Mouse (Mus musculus): Measurements from ENCODE around the gene Gfod1. TPM values are rescaled to one million over a fixed set of nuclear protein-coding genes. Genes with fewer than 3 reads are reported as not detected.

Gene Gfod1
- total RNA-seq, 2 experiments from 2014 or later = 93.6 to 119 TPM

GRCm38 (mm10) chr13:43302239-43302638 lies 1.7 kb downstream of the Gfod1 start:
- peak in 1 of 2 experiments; percentile 49 for DNase-seq (ENCODE audit: low spot score in 2 of 2)
- intact Hi-C loops (cut with DNase I) = loop anchor here (2.0 to 10.0 kb wide), 3 partner anchors 39 to 233 kb away; no protein-coding TSS in a partner anchor

DNA sequence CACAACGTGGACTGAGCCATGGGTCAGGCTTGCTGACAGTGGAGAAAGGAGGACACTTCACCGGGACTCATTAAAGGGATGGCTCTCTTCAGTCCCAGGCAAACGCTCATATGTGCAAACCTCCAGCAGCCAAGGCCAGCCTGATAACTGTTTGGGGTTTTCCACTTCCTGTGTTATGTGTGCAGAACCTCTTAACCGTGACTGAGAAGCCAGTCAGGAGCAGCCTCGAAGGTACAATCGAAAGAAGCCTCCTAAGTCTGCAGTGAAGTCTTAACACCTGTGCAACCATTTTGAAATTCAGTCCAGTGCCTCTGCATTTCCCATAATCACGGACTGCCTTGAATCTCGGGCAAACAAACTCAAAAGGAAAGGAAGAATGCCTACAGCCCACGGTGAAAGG lies 3.1 kb downstream of the Gfod1 start:
- DNase-seq (ENCODE audit: low spot score in 2 of 2) = peak in 1 of 2 experiments; percentile 10
- intact Hi-C loops (cut with DNase I) = loop anchor here (5.0 to 10.0 kb wide), 2 partner anchors 99 to 234 kb away; no protein-coding TSS in a partner anchor

DNA sequence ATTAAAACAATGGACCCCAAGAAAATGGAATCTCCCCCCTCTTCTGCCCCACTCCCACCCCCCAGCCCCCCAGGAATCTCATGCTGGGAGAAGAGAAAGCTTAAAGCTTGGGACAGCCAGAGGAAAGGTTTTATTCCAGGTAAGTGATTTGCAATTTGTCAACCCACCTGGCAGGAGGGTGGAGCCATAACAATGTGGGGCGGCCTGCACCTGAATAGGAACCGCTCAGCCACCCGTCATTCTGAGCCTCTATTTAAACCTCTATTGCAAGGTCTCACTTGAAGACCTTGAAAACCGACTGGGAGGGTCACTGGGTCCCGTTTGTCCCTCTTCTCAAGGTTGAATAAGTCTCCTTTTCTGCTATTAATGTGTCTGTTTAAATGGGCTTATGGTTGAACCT lies 3.6 kb downstream of the Gfod1 start:
- peak in 1 of 2 experiments; percentile 7 for DNase-seq (ENCODE audit: low spot score in 2 of 2)
- intact Hi-C loops (cut with DNase I) = loop anchor here (5.0 to 10.0 kb wide), 2 partner anchors 98 to 234 kb away; no protein-coding TSS in a partner anchor

GRCm38 (mm10) chr13:43299171-43299570 lies 4.8 kb downstream of the Gfod1 start:
- intact Hi-C loops (cut with DNase I) = no loop called here
- DNase-seq (ENCODE audit: low spot score in 2 of 2) = no peak

DNA sequence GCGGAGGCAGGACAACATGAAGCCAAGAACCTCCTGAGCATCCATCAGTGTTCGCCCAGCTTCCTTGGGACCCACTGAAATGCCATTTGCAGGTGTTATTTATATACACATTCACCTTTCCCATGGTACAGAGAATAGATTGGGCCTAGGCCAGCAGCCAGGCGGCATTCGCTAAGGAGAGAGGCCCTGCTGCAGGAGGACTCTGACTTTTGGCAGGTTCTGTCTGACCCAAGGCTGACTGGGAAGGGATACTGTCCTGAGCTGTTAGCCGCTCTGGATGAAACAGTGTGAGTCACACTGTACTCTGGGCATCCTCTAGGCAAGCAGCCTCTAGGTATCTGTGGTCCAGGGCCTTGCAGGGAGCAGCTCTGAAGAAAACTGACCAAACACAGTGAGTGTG lies 6.4 kb downstream of the Gfod1 start:
- no peak for DNase-seq (ENCODE audit: low spot score in 2 of 2)
- intact Hi-C loops (cut with DNase I) = no loop called here

GRCm38 (mm10) chr13:43296140-43296805 lies 7.7 kb downstream of the Gfod1 start:
- no peak for DNase-seq (ENCODE audit: low spot score in 2 of 2)
- intact Hi-C loops (cut with DNase I) = no loop called here

DNA sequence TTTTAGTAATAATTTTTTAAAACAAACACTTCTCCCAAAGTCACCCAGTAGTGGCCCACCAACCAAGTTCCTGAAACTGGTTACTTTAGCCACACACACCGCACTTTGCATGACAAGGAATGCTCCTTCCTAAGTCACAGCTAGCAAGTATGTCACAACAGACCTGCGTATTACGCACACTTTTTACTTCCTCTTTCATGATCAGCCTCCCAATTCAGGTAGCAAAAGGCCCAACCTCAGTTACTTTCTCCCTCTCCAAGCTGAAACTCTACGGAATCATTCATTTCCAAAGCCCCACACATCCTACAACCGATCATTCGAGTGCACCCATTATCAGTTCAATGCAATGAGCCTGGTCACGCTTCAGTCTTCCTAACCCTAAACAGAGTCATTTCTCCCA lies 8.3 kb downstream of the Gfod1 start:
- intact Hi-C loops (cut with DNase I) = no loop called here
- DNase-seq (ENCODE audit: low spot score in 2 of 2) = no peak

DNA sequence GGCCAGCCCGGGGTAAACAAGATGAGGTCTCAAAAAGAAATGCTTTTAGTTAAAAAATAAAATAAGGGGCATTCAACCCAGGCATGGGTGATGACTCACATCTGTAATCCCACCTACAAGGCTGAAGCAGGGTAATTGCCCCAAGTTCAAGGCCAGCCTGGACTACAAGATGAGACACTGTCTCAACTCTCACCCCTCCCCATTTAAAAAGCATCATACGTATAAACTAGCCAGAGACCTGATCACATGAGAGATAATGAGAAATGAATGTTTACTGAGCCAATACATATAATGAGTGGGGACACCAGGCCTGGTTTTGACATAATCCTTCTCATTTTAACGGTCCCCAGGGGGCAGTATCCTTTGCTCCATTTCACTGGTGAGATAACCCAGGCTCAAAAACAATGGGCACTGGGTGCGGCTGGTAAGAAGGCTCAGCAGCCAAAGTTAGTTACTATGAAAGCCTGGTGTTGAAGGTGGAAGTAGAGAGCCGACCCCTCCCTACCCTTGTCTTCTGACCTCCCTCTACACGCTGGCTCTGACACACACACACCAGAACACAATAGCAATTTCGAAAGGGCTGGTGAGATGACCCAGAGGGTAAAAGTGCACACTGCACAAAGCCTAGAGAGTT lies 8.9 kb downstream of the Gfod1 start:
- DNase-seq (ENCODE audit: low spot score in 2 of 2) = no peak
- intact Hi-C loops (cut with DNase I) = no loop called here

GRCm38 (mm10) chr13:43292892-43293291 lies 11.1 kb downstream of the Gfod1 start:
- intact Hi-C loops (cut with DNase I) = no loop called here
- no peak for DNase-seq (ENCODE audit: low spot score in 2 of 2)

DNA sequence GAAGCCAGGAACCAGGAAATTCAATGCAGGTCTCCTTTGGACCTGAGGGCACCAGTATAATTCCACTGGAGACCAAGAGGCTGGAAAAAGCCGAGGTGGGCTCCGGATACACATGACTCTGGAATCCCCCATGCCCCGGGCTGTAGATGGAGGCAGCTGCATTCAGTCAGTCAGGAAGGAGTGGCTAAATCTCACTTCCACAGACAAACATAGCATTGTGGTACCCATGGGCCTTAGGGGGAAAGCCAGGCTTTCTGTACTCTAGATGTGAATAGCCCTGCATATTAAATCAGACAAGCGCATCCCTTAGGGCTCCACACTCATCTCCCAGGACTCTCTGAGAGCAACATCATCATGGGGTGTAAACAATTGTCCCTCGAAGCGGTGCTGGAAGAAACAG lies 14.9 kb downstream of the Gfod1 start:
- no peak for DNase-seq (ENCODE audit: low spot score in 2 of 2)
- intact Hi-C loops (cut with DNase I) = no loop called here

GRCm38 (mm10) chr13:43288444-43288843 lies 15.5 kb downstream of the Gfod1 start:
- intact Hi-C loops (cut with DNase I) = no loop called here
- DNase-seq (ENCODE audit: low spot score in 2 of 2) = no peak

- intact Hi-C loops (cut with DNase I) = no loop called here
- no peak for DNase-seq (ENCODE audit: low spot score in 2 of 2)
Observed at GRCm38 (mm10) chr13:43288026-43288425, 15.9 kb downstream of the Gfod1 start.

DNA sequence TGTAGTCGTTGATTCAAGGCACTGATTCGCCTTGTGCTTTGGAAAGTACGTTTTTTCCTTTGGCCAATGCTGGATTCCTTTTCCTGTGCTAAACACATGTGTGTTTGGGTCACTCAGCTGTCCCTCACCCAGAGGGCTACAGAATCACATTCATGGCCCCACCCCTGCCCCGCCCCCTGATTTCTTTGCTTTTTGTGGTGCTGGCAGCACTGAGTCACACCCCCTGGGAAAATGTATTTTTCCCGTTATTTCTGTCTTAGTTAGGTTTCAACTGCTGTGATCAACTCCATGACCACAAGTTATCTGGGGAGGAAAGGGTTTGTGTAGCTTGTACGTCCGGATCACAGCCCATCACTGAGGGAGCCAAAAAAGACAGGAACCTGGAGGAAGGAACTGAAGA lies 17.1 kb downstream of the Gfod1 start:
- intact Hi-C loops (cut with DNase I) = no loop called here
- no peak for DNase-seq (ENCODE audit: low spot score in 2 of 2)

DNA sequence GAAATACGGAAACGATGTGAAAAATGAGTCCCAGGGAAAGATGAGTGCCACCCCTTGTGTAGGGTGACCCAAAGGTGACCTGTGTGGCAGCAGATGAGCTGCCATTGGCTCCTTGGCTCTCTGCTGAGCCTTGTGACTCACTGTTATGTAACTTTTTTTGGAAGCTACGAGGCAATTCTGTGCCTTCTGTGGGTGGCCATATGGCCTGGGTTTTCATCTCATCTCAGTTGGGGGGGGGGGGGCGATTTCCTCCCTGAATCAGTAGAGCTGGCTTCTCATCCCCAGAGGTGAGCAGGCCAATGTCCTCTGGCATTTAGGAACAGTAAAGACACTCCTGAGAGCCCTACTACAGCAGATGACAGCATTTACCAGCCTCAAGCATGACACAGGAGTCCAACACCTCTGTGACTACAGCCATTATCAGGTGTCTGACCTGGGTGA lies 19.2 kb downstream of the Gfod1 start:
- intact Hi-C loops (cut with DNase I) = no loop called here

DNA sequence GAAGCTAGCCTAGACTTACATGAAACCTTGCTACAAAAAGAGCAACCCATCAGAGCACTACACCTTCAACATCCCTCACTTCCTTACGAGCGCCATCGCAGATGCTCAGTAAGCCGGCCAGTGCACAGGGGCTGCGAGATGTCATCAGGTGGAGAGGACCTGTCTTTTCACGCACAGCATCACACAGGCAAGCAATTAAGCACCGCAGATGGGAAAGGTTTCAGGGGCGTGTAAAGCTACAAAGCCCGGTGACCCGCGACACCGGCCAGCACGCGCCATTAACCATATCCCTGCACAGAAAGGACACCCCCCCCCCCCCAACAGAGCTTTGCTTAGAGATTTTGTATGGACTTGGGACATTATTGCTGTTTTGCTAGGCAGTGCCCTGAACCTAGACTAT lies 30.1 kb downstream of the Gfod1 start:
- no peak for DNase-seq (ENCODE audit: low spot score in 2 of 2)

More for the DNA sequence above, 19.2 kb downstream of the Gfod1 start:
- DNase-seq (ENCODE audit: low spot score in 2 of 2) = peak in 1 of 2 experiments; percentile 74

GRCm38 (mm10) chr13:43272303-43273135 lies 31.5 kb downstream of the Gfod1 start:
- intact Hi-C loops (cut with DNase I) = no loop called here
- DNase-seq (ENCODE audit: low spot score in 2 of 2) = peak in 1 of 2 experiments; percentile 90

More for the DNA sequence above, 30.1 kb downstream of the Gfod1 start:
- intact Hi-C loops (cut with DNase I) = no loop called here

DNA sequence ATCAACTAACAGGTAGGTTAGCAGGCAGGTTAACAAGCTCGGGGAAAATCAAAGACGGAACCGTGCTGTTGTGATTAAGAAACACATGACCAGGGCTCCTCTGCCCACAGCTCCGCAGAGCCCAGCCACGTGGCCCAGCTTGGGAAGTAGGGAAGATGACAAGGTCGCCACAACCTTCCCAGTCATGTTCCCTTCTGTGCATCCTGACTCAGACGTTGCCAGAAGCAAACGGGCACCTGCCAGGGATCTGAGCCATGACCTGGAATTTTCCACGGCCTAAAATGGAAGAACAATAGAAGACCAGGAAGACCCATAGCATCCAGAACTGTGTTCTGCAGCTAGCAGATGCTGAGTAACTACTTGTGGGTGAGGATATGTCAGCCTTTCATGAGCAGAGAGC lies 32.5 kb downstream of the Gfod1 start:
- intact Hi-C loops (cut with DNase I) = no loop called here
- peak in 1 of 2 experiments; percentile 57 for DNase-seq (ENCODE audit: low spot score in 2 of 2)

- DNase-seq (ENCODE audit: low spot score in 2 of 2) = no peak
- intact Hi-C loops (cut with DNase I) = no loop called here
Observed at GRCm38 (mm10) chr13:43270220-43270597, 33.8 kb downstream of the Gfod1 start.

- intact Hi-C loops (cut with DNase I) = no loop called here
- DNase-seq (ENCODE audit: low spot score in 2 of 2) = no peak
Observed at GRCm38 (mm10) chr13:43269460-43270219, 34.3 kb downstream of the Gfod1 start.
